Comparison of ENCODE assay signal across 13 mouse cellular contexts in the genomic region with DNA sequence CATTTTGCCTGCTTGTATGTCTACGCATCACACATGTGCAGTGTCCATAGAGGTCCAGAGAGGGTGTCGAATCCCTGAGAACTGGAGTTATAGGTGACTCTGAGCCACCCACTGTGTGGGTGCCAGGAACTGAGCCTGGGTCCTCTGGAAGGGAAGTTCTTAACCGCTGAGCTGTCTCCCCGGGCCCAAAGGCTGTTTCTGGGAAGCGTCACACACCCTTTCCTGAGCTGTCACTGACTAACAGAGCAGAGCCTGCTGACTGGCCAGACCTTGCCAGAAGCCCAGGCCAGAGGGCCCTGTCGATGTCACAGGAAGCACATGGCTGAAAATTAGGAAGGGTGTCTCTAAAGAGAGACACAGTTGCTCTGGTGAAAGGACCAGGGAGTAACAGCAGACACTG. TPM values are rescaled to one million over a fixed set of nuclear protein-coding genes. Genes with fewer than 3 reads are reported as not detected.
DNase-seq lines count a peak whose midpoint lies in the region; ATAC-seq and TF ChIP-seq lines count a peak whose summit lies in the region.
"Had no signal": no experiment of that assay in that cellular context is flagged by ENCODE, and none has a peak within 500 bp of the region (broad histone marks: within the 10 kb centered on the region; RNA-seq: fewer than 3 reads in every experiment).

No protein-coding gene starts in this region.

- H3K9ac ChIP-seq in heart, embryonic 11.5 days (ENCODE audit: low read depth, low read length), result no peak overlapping the region
- H3K9ac ChIP-seq in stomach, postnatal 0 days (ENCODE audit: low read length), result no peak overlapping the region
- H3K9ac ChIP-seq: limb, embryonic 15.5 days had no signal

- H3K9me3 ChIP-seq in heart, embryonic 11.5 days (replicated peaks; ENCODE audit: control insufficient read depth, low read length), result no peaks in the 10 kb centered on the region
- H3K9me3 ChIP-seq in stomach, postnatal 0 days (ENCODE audit: control insufficient read depth, low read length), result no peaks in the 10 kb centered on the region
- H3K9me3 ChIP-seq: limb, embryonic 15.5 days had no signal

- TF ChIP-seq EP300 in stomach, postnatal 0 days (optimal IDR thresholded peaks at IDR 0.05), result no peak

- no peaks in the 10 kb centered on the region for H3K36me3 ChIP-seq in heart, embryonic 11.5 days (ENCODE audit: control insufficient read depth, insufficient read depth, low read length)
- H3K36me3 ChIP-seq in macrophage (ENCODE audit: inconsistent target), result no peaks in the 10 kb centered on the region
- no peaks in the 10 kb centered on the region for H3K36me3 ChIP-seq in stomach, postnatal 0 days (ENCODE audit: control insufficient read depth, insufficient read depth, low read length)
- H3K36me3 ChIP-seq: limb, embryonic 15.5 days had no signal

- no peaks in the 10 kb centered on the region for H3K27me3 ChIP-seq in heart, embryonic 11.5 days (ENCODE audit: control insufficient read depth, insufficient read depth, low read length)
- H3K27me3 ChIP-seq in stomach, postnatal 0 days (ENCODE audit: control insufficient read depth, insufficient read depth, low read length), result no peaks in the 10 kb centered on the region
- H3K27me3 ChIP-seq: limb, embryonic 15.5 days had no signal

- WGBS in heart, embryonic 11.5 days (ENCODE audit: insufficient replicate concordance), result 44% methylated on average over 6 of the region's 6 CpGs
- 36% methylated on average over 6 of the region's 6 CpGs for WGBS in macrophage (ENCODE audit: missing documents)
- WGBS in stomach, postnatal 0 days, result 71% methylated on average over 6 of the region's 6 CpGs

- no peak overlapping the region for H3K27ac ChIP-seq in heart, embryonic 11.5 days (ENCODE audit: low read depth, low read length)
- H3K27ac ChIP-seq in macrophage, result peak overlapping the region; percentile 98
- no peak overlapping the region for H3K27ac ChIP-seq in stomach, postnatal 0 days (replicated peaks)
- H3K27ac ChIP-seq: limb, embryonic 15.5 days had no signal

- no peak overlapping the region for H3K4me3 ChIP-seq in heart, embryonic 11.5 days (ENCODE audit: low read depth, low read length)
- no peak overlapping the region for H3K4me3 ChIP-seq in macrophage (ENCODE audit: inconsistent target)
- no peak overlapping the region for H3K4me3 ChIP-seq in stomach, postnatal 0 days (ENCODE audit: low read depth, low read length)
- H3K4me3 ChIP-seq: limb, embryonic 15.5 days had no signal

- intact Hi-C loops in heart, postnatal 14 days (cut with DNase I), result no loop called here

- peak; percentile 98 for DNase-seq in heart, adult 11 months
- DNase-seq in lung, postnatal 36 days, result peak; percentile 63
- DNase-seq in lung, postnatal 14 days, result no peak
- peak; percentile 36 to 40 for DNase-seq in heart, postnatal 14 days
- DNase-seq in stomach, postnatal 0 days (ENCODE audit: low spot score), result no peak
- no peak for DNase-seq in testis, postnatal 10 days (ENCODE audit: low spot score)
- DNase-seq: adrenal gland, postnatal 14 days; gastrocnemius, postnatal 14 days; right cerebral cortex, adult 18-20 months; thymus, adult 2 months had no signal

- no peak for TF ChIP-seq CTCF in stomach, postnatal 0 days (IDR thresholded peaks at IDR 0.05; ENCODE audit: low read depth)

- ATAC-seq in heart, embryonic 11.5 days (replicated peaks; ENCODE audit: insufficient number of reproducible peaks, low FRiP score, low TSS enrichment), result no peak
- ATAC-seq in stomach, postnatal 0 days (ENCODE audit: low FRiP score, low TSS enrichment), result no peak

- peaks cover 20% of the 10 kb centered on the region for H3K79me2 ChIP-seq in macrophage (ENCODE audit: inconsistent target)

- H3K4me2 ChIP-seq in heart, embryonic 11.5 days, result no peak overlapping the region
- H3K4me2 ChIP-seq in stomach, postnatal 0 days (replicated peaks; ENCODE audit: low read depth), result no peak overlapping the region
- H3K4me2 ChIP-seq: limb, embryonic 15.5 days had no signal

- H3K4me1 ChIP-seq in heart, embryonic 11.5 days (ENCODE audit: control insufficient read depth, insufficient read depth, low read length), result peaks cover 24% of the 10 kb centered on the region
- H3K4me1 ChIP-seq in stomach, postnatal 0 days (replicated peaks; ENCODE audit: control insufficient read depth, insufficient read depth), result peaks cover 3% of the 10 kb centered on the region; the same call in 1 of the 2 replicates

RNA-seq across cellular contexts. Expression of a gene that starts 3.5 kb away (rescaled TPM):
- polyA plus RNA-seq in heart, embryonic 11.5 days (2014; fragmentation: Nextera tagmentation; extraction: Ambion mirVana), result 16.1 and 24.5 TPM in 2 replicates
- total RNA-seq in heart, postnatal 14 days (2021), result 10 to 100 TPM; 18.5 to 19.8 TPM
- total RNA-seq in macrophage (2018; cell fraction: chromatin; rRNA removed), result 100 to 1,000 TPM; 105 to 608 (median 250) TPM
- 100 to 1,000 TPM in 24 of 26 experiments, 10 to 100 TPM in 2; 82.2 to 467 (median 135) TPM for total RNA-seq in macrophage (2018; cell fraction: cytosol; rRNA removed)
- 100 to 1,000 TPM; 170 to 581 (median 315) TPM for total RNA-seq in macrophage (2018; cell fraction: nucleus; rRNA removed)
- 64.6 to 115 TPM (median 81.1 TPM) in 3 replicates for polyA plus RNA-seq in macrophage (2018)
- polyA plus RNA-seq in stomach, postnatal 0 days (2015; fragmentation: Nextera tagmentation; extraction: Ambion mirVana), result 4.5 and 6.0 TPM in 2 replicates

Comparison
In these comparisons a context has a peak if more than half of its experiments do, and no peak if none do; other contexts are left out.
1. DNase-seq: peak in heart, adult 11 months (single experiment), lung, postnatal 36 days (single experiment) and heart, postnatal 14 days (2 of 2); none in lung, postnatal 14 days (single experiment), stomach, postnatal 0 days (single experiment) and testis, postnatal 10 days (single experiment).